Mouse (Mus musculus): ENCODE results near the gene Man2a1.

The Man2a1 gene

GRCm38 (mm10) chr17:64697277-64697831, 96.8 kb downstream of the Man2a1 start:
- in situ Hi-C loops (cut with MboI): no loop called here

GRCm38 (mm10) chr17:64698516-64698915, 98.0 kb downstream of the Man2a1 start:
- in situ Hi-C loops (cut with MboI): no loop called here

GRCm38 (mm10) chr17:64703649-64704230, 103.2 kb downstream of the Man2a1 start:
- in situ Hi-C loops (cut with MboI): no loop called here

- in situ Hi-C loops (cut with MboI): no loop called here
Observed at GRCm38 (mm10) chr17:64707529-64707928, 107.0 kb downstream of the Man2a1 start.

- in situ Hi-C loops (cut with MboI): no loop called here
Observed at GRCm38 (mm10) chr17:64716318-64716717, 115.8 kb downstream of the Man2a1 start.

- in situ Hi-C loops (cut with MboI): no loop called here
Observed at GRCm38 (mm10) chr17:64719760-64720159, 119.2 kb downstream of the Man2a1 start.

- in situ Hi-C loops (cut with MboI): no loop called here
Observed at GRCm38 (mm10) chr17:64721112-64721511, 120.6 kb downstream of the Man2a1 start.

- in situ Hi-C loops (cut with MboI): no loop called here
Observed at GRCm38 (mm10) chr17:64723162-64723561, 122.6 kb downstream of the Man2a1 start.

GRCm38 (mm10) chr17:64725214-64725613, 124.7 kb downstream of the Man2a1 start:
- in situ Hi-C loops (cut with MboI): no loop called here

GRCm38 (mm10) chr17:64726032-64726431, 125.5 kb downstream of the Man2a1 start:
- in situ Hi-C loops (cut with MboI): no loop called here

GRCm38 (mm10) chr17:64735492-64735891, 135.0 kb downstream of the Man2a1 start:
- in situ Hi-C loops (cut with MboI): no loop called here

GRCm38 (mm10) chr17:64737918-64738317, 137.4 kb downstream of the Man2a1 start:
- in situ Hi-C loops (cut with MboI): no loop called here

GRCm38 (mm10) chr17:64739129-64739528, 138.6 kb downstream of the Man2a1 start:
- in situ Hi-C loops (cut with MboI): no loop called here

- in situ Hi-C loops (cut with MboI): no loop called here
Observed at GRCm38 (mm10) chr17:64742715-64743605, 142.4 kb downstream of the Man2a1 start.

- in situ Hi-C loops (cut with MboI): no loop called here
Observed at GRCm38 (mm10) chr17:64743606-64744300, 143.2 kb downstream of the Man2a1 start.

GRCm38 (mm10) chr17:64746637-64747225, 146.2 kb downstream of the Man2a1 start:
- in situ Hi-C loops (cut with MboI): no loop called here

- in situ Hi-C loops (cut with MboI): no loop called here
Observed at GRCm38 (mm10) chr17:64747461-64747860, 146.9 kb downstream of the Man2a1 start.

- in situ Hi-C loops (cut with MboI): no loop called here
Observed at GRCm38 (mm10) chr17:64748131-64748530, 147.6 kb downstream of the Man2a1 start.

- in situ Hi-C loops (cut with MboI): no loop called here
Observed at GRCm38 (mm10) chr17:64749146-64749545, 148.6 kb downstream of the Man2a1 start.

- in situ Hi-C loops (cut with MboI): loop anchor here (10.0 kb wide), 3 partner anchors 76 to 146 kb away; partner anchors contain the start of gene Man2a1
Observed at GRCm38 (mm10) chr17:64751249-64751648, 150.7 kb downstream of the Man2a1 start.

GRCm38 (mm10) chr17:64752126-64753019, 151.8 kb downstream of the Man2a1 start:
- in situ Hi-C loops (cut with MboI): loop anchor here (10.0 kb wide), 3 partner anchors 78 to 148 kb away; partner anchors contain the start of gene Man2a1
